Mouse (Mus musculus): ENCODE results near the gene Vipas39. TPM values are rescaled to one million over a fixed set of nuclear protein-coding genes. Genes with fewer than 3 reads are reported as not detected.
A peak's percentile ranks its signal among the peaks of the same experiment; 100 is the strongest.

Gene Vipas39
- total and polyA plus RNA-seq, 2 experiments from 2014 or later = 48.7 to 59.4 TPM

- no peak for TF ChIP-seq CTCF (IDR thresholded peaks at IDR 0.05)
Measured at GRCm38 (mm10) chr12:87198792-87199191, 67.3 kb downstream of the Vipas39 start.

GRCm38 (mm10) chr12:87196310-87196709 lies 69.7 kb downstream of the Vipas39 start:
- H3K9ac ChIP-seq (replicated peaks; ENCODE audit: low read length, poor library complexity, severe bottlenecking) = no peak overlapping the region
- no peak for TF ChIP-seq CTCF (IDR thresholded peaks at IDR 0.05)
- H3K36me3 ChIP-seq (ENCODE audit: insufficient read depth, low read length) = no peaks in the 10 kb centered on the region
- H3K4me2 ChIP-seq (ENCODE audit: low read depth, low read length, poor library complexity, severe bottlenecking) = no peak overlapping the region
- no peak overlapping the region for H3K4me3 ChIP-seq (ENCODE audit: low read depth, low read length)
- H3K27ac ChIP-seq (ENCODE audit: low read depth, low read length) = no peak overlapping the region
- DNase-seq (ENCODE audit: low spot score) (no peak), ATAC-seq (ENCODE audit: low FRiP score) (no peak)
- no peaks in the 10 kb centered on the region for H3K9me3 ChIP-seq (ENCODE audit: low read length)
- peaks cover 2% of the 10 kb centered on the region; the same call in 1 of the 2 replicates for H3K4me1 ChIP-seq (ENCODE audit: insufficient read depth, low read length)
- no peaks in the 10 kb centered on the region for H3K27me3 ChIP-seq (ENCODE audit: insufficient read depth, low read length)

More at GRCm38 (mm10) chr12:87198792-87199191, 67.3 kb downstream of the Vipas39 start:
- Histone ChIP-seq H3K9me3 (ENCODE audit: low read length) (no peaks in the 10 kb centered on the region), H3K4me1 (ENCODE audit: insufficient read depth, low read length) (peaks cover 2% of the 10 kb centered on the region; the same call in 1 of the 2 replicates), H3K27ac (ENCODE audit: low read depth, low read length) (no peak overlapping the region), H3K27me3 (ENCODE audit: insufficient read depth, low read length) (no peaks in the 10 kb centered on the region), H3K36me3 (ENCODE audit: insufficient read depth, low read length) (no peaks in the 10 kb centered on the region), H3K9ac (replicated peaks; ENCODE audit: low read length, poor library complexity, severe bottlenecking) (peak overlapping the region; percentile 98), H3K4me2 (ENCODE audit: low read depth, low read length, poor library complexity, severe bottlenecking) (peak overlapping the region; percentile 80), H3K4me3 (ENCODE audit: low read depth, low read length) (peak overlapping the region; percentile 94)
- ATAC-seq (ENCODE audit: low FRiP score) (no peak), DNase-seq (ENCODE audit: low spot score) (no peak)
- WGBS = 29% methylated on average over 6 of the region's 6 CpGs

- H3K4me2 ChIP-seq (ENCODE audit: low read depth, low read length, poor library complexity, severe bottlenecking) = no peak overlapping the region
- H3K36me3 ChIP-seq (ENCODE audit: insufficient read depth, low read length) = no peaks in the 10 kb centered on the region
- H3K4me3 ChIP-seq (ENCODE audit: low read depth, low read length) = no peak overlapping the region
- TF ChIP-seq CTCF (IDR thresholded peaks at IDR 0.05) = no peak
- H3K9ac ChIP-seq (replicated peaks; ENCODE audit: low read length, poor library complexity, severe bottlenecking) = no peak overlapping the region
- H3K4me1 ChIP-seq (ENCODE audit: insufficient read depth, low read length) = no peaks in the 10 kb centered on the region; the same call in 1 of the 2 replicates
- no peak for DNase-seq (ENCODE audit: low spot score)
- ATAC-seq (ENCODE audit: low FRiP score) = no peak
- WGBS = 82% methylated on average over 1 of the region's 1 CpGs
- no peaks in the 10 kb centered on the region for H3K9me3 ChIP-seq (ENCODE audit: low read length)
- no peaks in the 10 kb centered on the region for H3K27me3 ChIP-seq (ENCODE audit: insufficient read depth, low read length)
- no peak overlapping the region for H3K27ac ChIP-seq (ENCODE audit: low read depth, low read length)
Measured at GRCm38 (mm10) chr12:87195069-87195468, 71.0 kb downstream of the Vipas39 start.

- Histone ChIP-seq H3K4me1 (ENCODE audit: insufficient read depth, low read length) (no peaks in the 10 kb centered on the region), H3K27ac (ENCODE audit: low read depth, low read length) (no peak overlapping the region), H3K4me3 (ENCODE audit: low read depth, low read length) (no peak overlapping the region), H3K9ac (replicated peaks; ENCODE audit: low read length, poor library complexity, severe bottlenecking) (no peak overlapping the region), H3K9me3 (ENCODE audit: low read length) (no peaks in the 10 kb centered on the region), H3K4me2 (ENCODE audit: low read depth, low read length, poor library complexity, severe bottlenecking) (no peak overlapping the region), H3K27me3 (ENCODE audit: insufficient read depth, low read length) (no peaks in the 10 kb centered on the region), H3K36me3 (ENCODE audit: insufficient read depth, low read length) (no peaks in the 10 kb centered on the region)
- no peak for TF ChIP-seq CTCF (IDR thresholded peaks at IDR 0.05)
- WGBS = 93% methylated on average over 3 of the region's 3 CpGs
- ATAC-seq (ENCODE audit: low FRiP score) (no peak), DNase-seq (ENCODE audit: low spot score) (no peak)
Measured at GRCm38 (mm10) chr12:87193008-87193407, 73.0 kb downstream of the Vipas39 start.

Small RNAs within 50 kb of the gene (microRNA-seq; reads per million reads assigned to microRNA genes)
- gene Gm47293 (ENCODE audit: borderline number of aligned reads) = not detected

Other genes starting within 250 kb of the Vipas39 start
- 25.4 and 30.1 TPM in 2 replicates for gene Tmem63c, start 244.9 kb downstream of the Vipas39 start, total RNA-seq (2014; rRNA removed)
- gene Tmem63c, start 244.9 kb downstream of the Vipas39 start, polyA plus RNA-seq (2015; fragmentation: Nextera tagmentation; extraction: Ambion mirVana) = 10.2 and 10.7 TPM in 2 replicates
- 15.7 and 17.4 TPM in 2 replicates for gene Ngb, start 163.7 kb downstream of the Vipas39 start, total RNA-seq (2014; rRNA removed)
- 16.7 and 17.3 TPM in 2 replicates for gene Ngb, start 163.7 kb downstream of the Vipas39 start, polyA plus RNA-seq (2015; fragmentation: Nextera tagmentation; extraction: Ambion mirVana)
- 58.1 and 60.7 TPM in 2 replicates for gene Gstz1, start 119.1 kb downstream of the Vipas39 start, total RNA-seq (2014; rRNA removed)
- 44.9 and 49.3 TPM in 2 replicates for gene Gstz1, start 119.1 kb downstream of the Vipas39 start, polyA plus RNA-seq (2015; fragmentation: Nextera tagmentation; extraction: Ambion mirVana)
- gene Pomt2, start 118.3 kb downstream of the Vipas39 start, total RNA-seq (2014; rRNA removed) = 29.8 and 35.0 TPM in 2 replicates
- gene Pomt2, start 118.3 kb downstream of the Vipas39 start, polyA plus RNA-seq (2015; fragmentation: Nextera tagmentation; extraction: Ambion mirVana) = 13.2 and 13.8 TPM in 2 replicates
- gene Samd15, start 66.5 kb downstream of the Vipas39 start, total RNA-seq (2014; rRNA removed) = 0.55 and 0.61 TPM in 2 replicates
- gene Samd15, start 66.5 kb downstream of the Vipas39 start, polyA plus RNA-seq (2015; fragmentation: Nextera tagmentation; extraction: Ambion mirVana) = 1.9 and 3.1 TPM in 2 replicates
- 17.5 and 19.8 TPM in 2 replicates for gene Tmed8, start 65.8 kb downstream of the Vipas39 start, total RNA-seq (2014; rRNA removed)
- 3.6 and 4.4 TPM in 2 replicates for gene Tmed8, start 65.8 kb downstream of the Vipas39 start, polyA plus RNA-seq (2015; fragmentation: Nextera tagmentation; extraction: Ambion mirVana)
- gene Noxred1, start 27.5 kb downstream of the Vipas39 start, total RNA-seq (2014; rRNA removed) = 0.88 and 2.2 TPM in 2 replicates
- gene Noxred1, start 27.5 kb downstream of the Vipas39 start, polyA plus RNA-seq (2015; fragmentation: Nextera tagmentation; extraction: Ambion mirVana) = 0.30 and 0.36 TPM in 2 replicates
- gene Ahsa1, start 223 bp upstream of the Vipas39 start, total RNA-seq (2014; rRNA removed) = 113 and 116 TPM in 2 replicates
- gene Ahsa1, start 223 bp upstream of the Vipas39 start, polyA plus RNA-seq (2015; fragmentation: Nextera tagmentation; extraction: Ambion mirVana) = 169 and 182 TPM in 2 replicates
- 1.3 and 4.0 TPM in 2 replicates for gene Ism2, start 33.4 kb upstream of the Vipas39 start, total RNA-seq (2014; rRNA removed)
- 1.3 and 1.6 TPM in 2 replicates for gene Ism2, start 33.4 kb upstream of the Vipas39 start, polyA plus RNA-seq (2015; fragmentation: Nextera tagmentation; extraction: Ambion mirVana)
- 41.5 and 49.8 TPM in 2 replicates for gene Sptlc2, start 122.1 kb upstream of the Vipas39 start, total RNA-seq (2014; rRNA removed)
- 86.6 and 99.6 TPM in 2 replicates for gene Sptlc2, start 122.1 kb upstream of the Vipas39 start, polyA plus RNA-seq (2015; fragmentation: Nextera tagmentation; extraction: Ambion mirVana)
- 38.9 and 58.2 TPM in 2 replicates for gene Slirp, start 177.6 kb upstream of the Vipas39 start, total RNA-seq (2014; rRNA removed)
- 181 and 194 TPM in 2 replicates for gene Slirp, start 177.6 kb upstream of the Vipas39 start, polyA plus RNA-seq (2015; fragmentation: Nextera tagmentation; extraction: Ambion mirVana)
- 20.3 and 28.7 TPM in 2 replicates for gene Alkbh1, start 177.8 kb upstream of the Vipas39 start, total RNA-seq (2014; rRNA removed)
- 31.5 and 36.8 TPM in 2 replicates for gene Alkbh1, start 177.8 kb upstream of the Vipas39 start, polyA plus RNA-seq (2015; fragmentation: Nextera tagmentation; extraction: Ambion mirVana)
- 36.0 and 37.8 TPM in 2 replicates for gene Snw1, start 206.0 kb upstream of the Vipas39 start, total RNA-seq (2014; rRNA removed)
- gene Snw1, start 206.0 kb upstream of the Vipas39 start, polyA plus RNA-seq (2015; fragmentation: Nextera tagmentation; extraction: Ambion mirVana) = 82.7 and 87.9 TPM in 2 replicates
- not detected in 2 replicates for gene Gm5788, start 228.5 kb upstream of the Vipas39 start, total RNA-seq (2014; rRNA removed)
- not detected in 2 replicates for gene Gm5788, start 228.5 kb upstream of the Vipas39 start, polyA plus RNA-seq (2015; fragmentation: Nextera tagmentation; extraction: Ambion mirVana)
- not detected in 2 replicates for gene Gm8300, start 248.1 kb upstream of the Vipas39 start, total RNA-seq (2014; rRNA removed)
- not detected in 2 replicates for gene Gm8300, start 248.1 kb upstream of the Vipas39 start, polyA plus RNA-seq (2015; fragmentation: Nextera tagmentation; extraction: Ambion mirVana)